Mouse (Mus musculus): ENCODE data around the gene 3110009E18Rik. TPM values are rescaled to one million over a fixed set of nuclear protein-coding genes. Genes with fewer than 3 reads are reported as not detected.
"Not testable (repeated sequence)": the region's sequence is repeated elsewhere in the genome, so short reads cannot be mapped to it uniquely, and the experiment has no call there.

The 3110009E18Rik gene
- polyA plus RNA-seq, 1 experiment from 2014 or later: 16.7 TPM

DNA sequence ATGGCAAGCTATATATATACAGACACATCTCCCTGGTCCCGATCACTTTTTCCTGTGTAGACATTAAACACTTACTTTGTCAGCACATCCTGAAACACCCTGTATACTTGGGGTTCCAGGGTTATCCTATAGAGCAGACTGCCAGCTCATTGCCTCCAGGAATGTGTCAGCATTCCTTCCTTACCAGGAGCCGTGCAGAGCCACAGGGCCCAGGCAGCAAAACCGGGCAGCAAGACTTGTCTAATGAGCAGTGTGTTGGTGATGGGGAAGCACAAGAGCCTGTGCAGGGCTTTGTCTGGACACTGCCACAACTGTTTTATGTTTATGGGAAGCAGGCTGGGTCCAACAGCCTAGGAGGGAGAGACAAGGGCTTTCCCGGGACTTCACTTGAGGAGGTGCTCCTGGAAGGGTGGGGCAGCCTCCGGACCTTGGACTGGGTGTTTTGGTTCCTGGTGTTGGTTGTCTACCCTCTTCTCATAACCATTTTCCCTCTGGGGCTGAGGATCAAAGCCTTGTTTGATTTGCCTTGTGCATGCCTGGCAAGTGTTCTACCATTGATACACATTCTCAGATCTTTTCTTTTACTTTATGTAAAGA is 37.0 kb upstream of the 3110009E18Rik start:
- no peak overlapping the region for H3K9ac ChIP-seq (replicated peaks; ENCODE audit: low read length)
- H3K27me3 ChIP-seq (ENCODE audit: insufficient read depth, low read length): no peaks in the 10 kb centered on the region
- 52% methylated on average over 5 of the region's 5 CpGs for WGBS
- no peak for ATAC-seq (ENCODE audit: low FRiP score, low TSS enrichment)
- no peaks in the 10 kb centered on the region for H3K9me3 ChIP-seq (ENCODE audit: low read length)
- H3K36me3 ChIP-seq (ENCODE audit: insufficient read depth, low read length): no peaks in the 10 kb centered on the region
- H3K27ac ChIP-seq (ENCODE audit: low read length): no peak overlapping the region
- H3K4me2 ChIP-seq (replicated peaks; ENCODE audit: low read depth, low read length): no peak overlapping the region
- peaks cover 13% of the 10 kb centered on the region for H3K4me1 ChIP-seq (ENCODE audit: insufficient read depth, low read length)
- H3K4me3 ChIP-seq (ENCODE audit: low read length): no peak overlapping the region

- WGBS: 68% methylated on average over 3 of the region's 3 CpGs
- Histone ChIP-seq H3K4me1 (ENCODE audit: insufficient read depth, low read length) (peaks cover 13% of the 10 kb centered on the region), H3K9me3 (ENCODE audit: low read length) (no peaks in the 10 kb centered on the region), H3K27me3 (ENCODE audit: insufficient read depth, low read length) (no peaks in the 10 kb centered on the region), H3K4me3 (ENCODE audit: low read length) (no peak overlapping the region), H3K9ac (replicated peaks; ENCODE audit: low read length) (no peak overlapping the region), H3K4me2 (replicated peaks; ENCODE audit: low read depth, low read length) (no peak overlapping the region), H3K27ac (ENCODE audit: low read length) (no peak overlapping the region), H3K36me3 (ENCODE audit: insufficient read depth, low read length) (no peaks in the 10 kb centered on the region)
- ATAC-seq (ENCODE audit: low FRiP score, low TSS enrichment): no peak
Measured at GRCm38 (mm10) chr1:120085696-120086095, 35.3 kb upstream of the 3110009E18Rik start.

GRCm38 (mm10) chr1:120086644-120087043 is 34.3 kb upstream of the 3110009E18Rik start:
- no peaks in the 10 kb centered on the region for H3K9me3 ChIP-seq (ENCODE audit: low read length)
- 64% methylated on average over 13 of the region's 13 CpGs for WGBS
- no peak overlapping the region for H3K9ac ChIP-seq (replicated peaks; ENCODE audit: low read length)
- ATAC-seq (ENCODE audit: low FRiP score, low TSS enrichment): no peak
- H3K4me1 ChIP-seq (ENCODE audit: insufficient read depth, low read length): peaks cover 13% of the 10 kb centered on the region
- no peak overlapping the region for H3K27ac ChIP-seq (ENCODE audit: low read length)
- H3K27me3 ChIP-seq (ENCODE audit: insufficient read depth, low read length): no peaks in the 10 kb centered on the region
- H3K4me3 ChIP-seq (ENCODE audit: low read length): no peak overlapping the region
- H3K4me2 ChIP-seq (replicated peaks; ENCODE audit: low read depth, low read length): no peak overlapping the region
- no peaks in the 10 kb centered on the region for H3K36me3 ChIP-seq (ENCODE audit: insufficient read depth, low read length)

DNA sequence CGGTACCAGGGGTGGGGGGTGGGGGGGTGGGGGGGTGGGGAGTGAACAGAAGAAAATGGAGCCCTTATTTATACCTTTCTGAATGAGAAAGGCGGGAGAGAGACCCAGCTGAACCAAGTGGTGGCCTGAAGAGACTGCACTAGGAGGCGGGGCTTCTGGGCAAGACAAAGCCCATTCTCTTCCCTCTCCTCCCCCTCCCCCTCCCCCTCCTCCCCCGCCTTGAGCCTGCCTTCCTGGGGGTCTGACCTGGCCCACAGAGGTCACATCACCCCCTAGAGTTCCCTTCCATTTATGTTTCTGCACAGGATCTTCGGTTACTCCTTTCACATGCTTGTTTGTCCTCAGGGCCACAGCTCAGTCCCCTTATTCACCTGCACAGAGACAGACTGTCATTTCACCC is 31.8 kb upstream of the 3110009E18Rik start:
- Histone ChIP-seq H3K27me3 (ENCODE audit: insufficient read depth, low read length) (no peaks in the 10 kb centered on the region), H3K36me3 (ENCODE audit: insufficient read depth, low read length) (no peaks in the 10 kb centered on the region), H3K9ac (replicated peaks; ENCODE audit: low read length) (no peak overlapping the region), H3K4me1 (ENCODE audit: insufficient read depth, low read length) (no peaks in the 10 kb centered on the region), H3K27ac (ENCODE audit: low read length) (no peak overlapping the region), H3K9me3 (ENCODE audit: low read length) (no peaks in the 10 kb centered on the region), H3K4me2 (replicated peaks; ENCODE audit: low read depth, low read length) (no peak overlapping the region), H3K4me3 (ENCODE audit: low read length) (no peak overlapping the region)
- WGBS: 11% methylated on average over 4 of the region's 5 CpGs
- ATAC-seq (ENCODE audit: low FRiP score, low TSS enrichment): no peak

GRCm38 (mm10) chr1:120090880-120091570 is 30.0 kb upstream of the 3110009E18Rik start:
- Histone ChIP-seq H3K4me3 (ENCODE audit: low read length) (no peak overlapping the region), H3K9ac (replicated peaks; ENCODE audit: low read length) (no peak overlapping the region), H3K27ac (ENCODE audit: low read length) (no peak overlapping the region), H3K27me3 (ENCODE audit: insufficient read depth, low read length) (no peaks in the 10 kb centered on the region), H3K4me1 (ENCODE audit: insufficient read depth, low read length) (no peaks in the 10 kb centered on the region), H3K36me3 (ENCODE audit: insufficient read depth, low read length) (no peaks in the 10 kb centered on the region), H3K9me3 (ENCODE audit: low read length) (no peaks in the 10 kb centered on the region), H3K4me2 (replicated peaks; ENCODE audit: low read depth, low read length) (no peak overlapping the region)
- WGBS: 84% methylated on average over 8 of the region's 8 CpGs
- no peak for ATAC-seq (ENCODE audit: low FRiP score, low TSS enrichment)

- not testable (repeated sequence) for H3K9me3 ChIP-seq (ENCODE audit: low read length); H3K27ac ChIP-seq (ENCODE audit: low read length); H3K4me1 ChIP-seq (ENCODE audit: insufficient read depth, low read length); H3K27me3 ChIP-seq (ENCODE audit: insufficient read depth, low read length); H3K9ac ChIP-seq (replicated peaks; ENCODE audit: low read length); H3K36me3 ChIP-seq (ENCODE audit: insufficient read depth, low read length); H3K4me2 ChIP-seq (replicated peaks; ENCODE audit: low read depth, low read length); H3K4me3 ChIP-seq (ENCODE audit: low read length)
- 54% methylated on average over 11 of the region's 14 CpGs for WGBS
- peak; percentile 74; the same call in 1 of the 2 replicates for ATAC-seq (ENCODE audit: low FRiP score, low TSS enrichment)
Measured at GRCm38 (mm10) chr1:120093482-120094134, 27.4 kb upstream of the 3110009E18Rik start.

DNA sequence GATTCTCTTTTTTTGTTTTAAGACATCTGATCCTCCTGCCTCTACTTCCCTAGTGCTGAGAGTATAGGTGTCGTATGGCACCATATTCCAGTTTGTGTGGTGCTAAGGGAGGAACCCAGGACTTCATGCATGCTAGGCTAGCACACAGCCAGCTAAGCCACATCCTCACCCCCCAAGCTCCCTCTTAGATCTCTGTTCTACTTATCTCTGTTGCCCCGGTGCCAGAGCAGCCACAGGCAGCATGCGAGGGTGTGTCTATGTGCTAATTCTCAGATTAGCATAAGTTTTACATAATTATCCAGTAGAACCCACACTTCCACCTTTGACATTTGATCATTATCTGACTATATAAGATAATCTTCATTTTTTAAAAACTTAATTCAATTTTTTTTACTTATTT is 26.1 kb upstream of the 3110009E18Rik start:
- Histone ChIP-seq H3K36me3 (ENCODE audit: insufficient read depth, low read length) (no peaks in the 10 kb centered on the region), H3K9me3 (ENCODE audit: low read length) (no peaks in the 10 kb centered on the region), H3K27ac (ENCODE audit: low read length) (no peak overlapping the region), H3K4me3 (ENCODE audit: low read length) (no peak overlapping the region), H3K27me3 (ENCODE audit: insufficient read depth, low read length) (no peaks in the 10 kb centered on the region), H3K4me1 (ENCODE audit: insufficient read depth, low read length) (no peaks in the 10 kb centered on the region), H3K4me2 (replicated peaks; ENCODE audit: low read depth, low read length) (no peak overlapping the region), H3K9ac (replicated peaks; ENCODE audit: low read length) (no peak overlapping the region)
- 77% methylated on average over 3 of the region's 3 CpGs for WGBS
- ATAC-seq (ENCODE audit: low FRiP score, low TSS enrichment): no peak

DNA sequence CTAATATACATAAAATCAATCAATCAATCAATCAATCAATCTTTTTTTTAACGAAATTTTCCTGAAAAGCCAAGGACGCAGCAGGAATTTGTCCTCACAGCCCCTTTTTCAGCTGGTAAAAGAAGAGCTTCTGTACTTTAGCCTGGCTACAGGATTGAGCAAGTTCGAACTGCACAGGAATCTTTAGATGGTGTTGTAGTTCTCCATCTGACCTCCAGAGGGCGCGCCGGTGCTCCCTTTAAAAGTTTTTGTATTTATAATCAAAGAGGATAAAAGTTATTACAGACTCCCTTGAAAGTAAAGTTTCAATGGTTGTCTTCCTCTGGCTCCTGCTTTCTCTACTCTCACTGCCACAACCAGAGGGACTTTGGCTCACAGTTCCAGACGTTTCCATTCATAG is 22.7 kb upstream of the 3110009E18Rik start:
- whole genome bisulfite sequencing: 14% methylated on average over 7 of the region's 7 CpGs
- no peaks in the 10 kb centered on the region for H3K36me3 ChIP-seq (ENCODE audit: insufficient read depth, low read length)
- no peak overlapping the region for H3K9ac ChIP-seq (replicated peaks; ENCODE audit: low read length)
- no peak overlapping the region for H3K4me2 ChIP-seq (replicated peaks; ENCODE audit: low read depth, low read length)
- H3K4me3 ChIP-seq (ENCODE audit: low read length): no peak overlapping the region
- H3K4me1 ChIP-seq (ENCODE audit: insufficient read depth, low read length): no peaks in the 10 kb centered on the region
- H3K27me3 ChIP-seq (ENCODE audit: insufficient read depth, low read length): no peaks in the 10 kb centered on the region
- no peak overlapping the region for H3K27ac ChIP-seq (ENCODE audit: low read length)
- no peaks in the 10 kb centered on the region for H3K9me3 ChIP-seq (ENCODE audit: low read length)
- ATAC-seq (ENCODE audit: low FRiP score, low TSS enrichment): no peak

GRCm38 (mm10) chr1:120099483-120099882 is 21.5 kb upstream of the 3110009E18Rik start:
- no peaks in the 10 kb centered on the region for H3K27me3 ChIP-seq (ENCODE audit: insufficient read depth, low read length)
- peaks cover 3% of the 10 kb centered on the region; the same call in 1 of the 2 replicates for H3K4me1 ChIP-seq (ENCODE audit: insufficient read depth, low read length)
- H3K9ac ChIP-seq (replicated peaks; ENCODE audit: low read length): no peak overlapping the region
- H3K36me3 ChIP-seq (ENCODE audit: insufficient read depth, low read length): no peaks in the 10 kb centered on the region
- peak; percentile 55; the same call in 1 of the 2 replicates for ATAC-seq (ENCODE audit: low FRiP score, low TSS enrichment)
- 50% methylated on average over 6 of the region's 6 CpGs for WGBS
- no peak overlapping the region for H3K27ac ChIP-seq (ENCODE audit: low read length)
- no peak overlapping the region for H3K4me2 ChIP-seq (replicated peaks; ENCODE audit: low read depth, low read length)
- no peak overlapping the region for H3K4me3 ChIP-seq (ENCODE audit: low read length)
- H3K9me3 ChIP-seq (ENCODE audit: low read length): no peaks in the 10 kb centered on the region

Measured in kidney, embryonic 16.5 days (tissue).